Mouse (Mus musculus) left cerebral cortex, postnatal 14 days (tissue): ENCODE measurements around the gene Bcas1. TPM values are rescaled to one million over a fixed set of nuclear protein-coding genes. Genes with fewer than 3 reads are reported as not detected.
A peak's percentile ranks its signal among the peaks of the same experiment; 100 is the strongest.

ENCODE experiments used
- DNase-seq, 2 experiments: peaks; one replicate each; pipeline ENCODE4 v3.0.0; 2021 to 2022; ENCODE audit warnings: low spot score in 2 of 2, mixed read lengths in 1 of 2
- intact Hi-C: fragments of 180-260 bp; cut with DNase I; formaldehyde crosslinking; loops from one replicate; pipeline ENCODE4 v1.15.1; 2025
- total RNA-seq, 2 experiments: library from RNA; stranded (reverse); gene quantifications; 2 replicates each; pipeline ENCODE4 v1.2.3; 2021

Bcas1 gene
- total RNA-seq, 2 experiments from 2014 or later: 53.7 to 70.4 TPM

DNA sequence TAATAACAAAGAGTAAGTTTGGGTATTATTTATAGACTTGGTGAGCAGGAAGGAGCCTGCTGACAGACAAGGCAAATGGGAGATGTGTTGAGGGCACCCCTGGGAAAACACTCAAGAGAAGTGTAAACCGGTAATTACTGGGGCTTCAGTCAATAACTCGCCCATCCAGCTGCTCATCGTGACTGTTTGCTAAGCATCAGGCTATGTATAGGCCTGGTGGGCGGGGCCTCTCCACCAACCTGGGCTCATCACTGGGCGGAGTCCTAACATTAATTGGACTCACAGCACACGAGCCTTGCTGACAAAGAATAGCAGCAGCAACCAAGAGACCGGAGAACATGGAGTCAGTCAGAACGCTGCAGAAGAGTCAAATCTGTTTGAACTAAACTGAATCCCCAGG is 1.3 kb upstream of the Bcas1 start:
- no peak for DNase-seq
- intact Hi-C loops: no loop called here

DNA sequence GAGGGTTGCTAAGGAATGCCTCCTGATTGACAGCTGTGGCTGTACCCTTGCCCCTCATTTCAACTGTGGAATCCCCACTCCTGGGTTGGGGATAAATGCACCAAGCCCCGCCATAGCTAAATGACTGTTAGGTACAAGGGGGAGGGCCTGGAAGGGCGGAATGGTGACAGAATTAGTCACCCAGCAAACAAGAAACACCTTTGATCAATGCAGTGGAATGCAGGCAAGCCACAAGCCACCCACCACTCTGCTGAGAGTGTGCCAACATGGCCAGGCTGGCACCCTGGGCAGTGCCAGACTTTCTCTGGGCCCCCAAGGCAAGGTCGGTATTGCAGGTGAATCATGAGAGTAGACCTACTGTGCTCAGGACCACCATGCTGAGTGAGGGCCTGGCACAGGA is 3.5 kb downstream of the Bcas1 start:
- intact Hi-C loops: no loop called here
- no peak for DNase-seq

DNA sequence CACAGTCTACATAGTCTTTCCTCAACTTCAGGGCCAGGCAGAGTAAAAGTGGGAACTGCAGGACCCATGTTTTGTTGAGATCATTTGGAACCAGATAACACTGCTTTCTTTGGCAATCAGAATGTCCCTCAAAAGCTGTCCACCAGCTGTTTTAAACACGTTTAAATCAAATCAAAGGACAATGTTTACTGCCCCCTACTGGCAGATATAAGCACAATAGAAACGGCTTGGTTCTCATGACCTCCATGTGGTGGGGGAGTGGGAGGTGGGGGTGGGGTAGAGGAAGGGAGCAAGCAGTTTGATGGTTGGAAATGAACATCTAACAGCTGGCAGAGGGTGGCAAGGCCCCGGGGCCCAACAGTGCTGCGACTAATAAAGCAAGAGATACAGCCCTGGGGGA is 5.7 kb downstream of the Bcas1 start:
- no peak for DNase-seq
- intact Hi-C loops: no loop called here

DNA sequence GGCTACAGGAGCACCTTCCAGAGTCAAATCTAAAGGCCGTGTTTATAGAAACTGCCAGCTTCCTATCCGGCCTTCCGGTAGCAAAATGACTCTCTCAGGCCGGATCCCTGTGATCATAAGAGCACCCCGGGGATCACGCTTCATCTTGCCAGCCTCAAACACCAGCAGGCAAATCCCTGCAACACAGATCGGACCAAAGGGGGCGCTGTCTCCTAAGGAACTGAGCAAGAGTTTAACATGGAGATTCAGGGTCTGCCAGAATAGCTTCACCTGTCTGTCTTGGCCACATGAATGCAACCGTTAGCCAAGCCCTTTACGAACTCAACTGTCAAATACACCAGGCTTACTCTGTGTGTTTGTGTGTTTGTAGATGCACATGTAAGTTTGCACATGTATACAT is 8.9 kb downstream of the Bcas1 start:
- intact Hi-C loops: no loop called here
- DNase-seq: peak; percentile 42 to 55

DNA sequence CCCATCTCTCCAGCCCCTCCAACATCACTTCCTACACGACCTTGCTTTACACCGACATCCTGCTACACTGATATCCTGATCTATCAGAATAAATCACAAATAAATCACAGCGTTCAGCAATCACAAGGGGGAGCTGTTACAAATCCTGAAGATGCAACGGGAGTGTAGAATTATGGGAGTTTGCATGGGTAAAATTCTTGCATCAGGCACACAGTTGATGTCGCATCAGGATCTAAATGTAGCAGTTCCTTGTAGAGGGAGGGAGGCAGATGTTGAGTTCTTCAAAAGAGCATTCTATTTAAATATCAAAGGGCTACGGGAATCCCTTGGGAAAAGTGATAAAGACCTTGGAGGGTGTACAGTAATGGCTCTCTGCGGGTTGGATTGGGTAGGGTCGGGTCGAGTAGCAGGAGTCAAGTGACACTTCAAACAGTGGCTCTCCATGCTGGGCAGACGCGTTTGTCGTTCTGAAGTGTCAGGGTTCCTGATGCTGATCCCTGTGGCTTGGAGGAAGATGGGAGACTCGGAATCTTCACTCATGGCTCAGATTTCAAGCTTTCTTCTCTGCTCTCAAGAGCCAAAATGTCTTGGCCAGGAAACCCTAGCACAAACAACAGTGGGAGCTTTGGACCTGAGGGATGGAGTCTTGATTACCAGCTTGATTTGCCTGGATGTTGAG is 16.0 kb downstream of the Bcas1 start:
- DNase-seq: no peak
- intact Hi-C loops: no loop called here

DNA sequence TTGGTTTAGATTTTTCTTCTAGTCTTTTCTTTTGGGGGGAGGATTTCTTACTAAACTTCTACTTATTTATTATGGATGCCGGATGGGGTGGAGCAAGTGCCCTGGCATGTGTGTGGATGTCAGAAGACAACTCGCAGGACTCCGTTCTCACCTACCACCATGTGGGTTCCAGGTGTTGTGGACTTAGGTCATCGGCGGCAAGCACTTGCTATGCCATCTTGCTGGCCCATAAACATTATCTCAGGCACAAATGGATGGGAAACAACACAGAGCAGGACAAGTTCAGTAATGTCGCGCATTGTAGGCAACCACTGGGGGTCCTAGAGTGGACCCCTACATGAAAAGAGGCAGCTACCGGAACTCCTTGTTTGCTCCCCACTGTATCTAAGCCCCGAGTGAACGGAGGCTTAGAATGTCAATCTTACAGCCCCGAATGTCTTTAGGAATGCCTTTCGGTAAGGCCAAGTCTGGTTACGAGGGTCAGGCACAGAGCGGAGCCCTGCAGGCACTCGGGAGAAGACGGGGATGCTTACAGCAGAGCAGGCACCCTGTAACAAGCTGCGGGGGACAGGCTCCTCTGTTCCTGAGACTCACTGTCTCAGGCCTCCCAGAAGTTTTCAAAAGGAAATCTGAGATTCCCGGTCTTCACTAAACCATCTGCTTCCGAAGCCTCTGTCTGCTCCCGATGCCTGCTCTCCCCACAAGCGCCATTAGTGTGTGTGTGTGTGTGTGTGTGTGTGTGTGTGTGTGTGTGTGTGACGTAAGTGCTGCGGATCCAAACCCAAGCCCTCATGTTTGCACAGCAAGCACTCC is 16.8 kb downstream of the Bcas1 start:
- no peak for DNase-seq
- intact Hi-C loops: no loop called here

DNA sequence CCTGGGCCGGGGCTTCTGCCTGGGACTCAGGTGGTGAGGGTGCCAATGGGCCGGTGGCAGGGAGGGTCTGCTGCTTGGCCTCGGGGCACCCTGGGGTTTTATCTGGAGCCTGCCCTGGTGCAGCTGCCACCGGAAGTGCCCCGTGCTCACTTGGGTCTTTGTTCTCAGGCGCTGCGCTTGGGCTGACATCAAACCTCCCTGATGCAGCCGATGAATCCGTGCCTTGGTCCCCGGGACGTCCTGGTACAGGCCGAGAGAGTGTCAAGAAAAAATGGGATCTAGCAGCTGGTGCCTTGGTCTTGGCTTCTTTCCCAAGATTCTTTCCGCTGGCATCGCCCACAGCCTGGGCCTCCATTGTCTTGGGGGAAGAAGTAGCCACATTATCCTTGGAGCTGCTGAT is 21.2 kb downstream of the Bcas1 start:
- intact Hi-C loops: no loop called here
- peak; percentile 28 to 36 for DNase-seq

DNA sequence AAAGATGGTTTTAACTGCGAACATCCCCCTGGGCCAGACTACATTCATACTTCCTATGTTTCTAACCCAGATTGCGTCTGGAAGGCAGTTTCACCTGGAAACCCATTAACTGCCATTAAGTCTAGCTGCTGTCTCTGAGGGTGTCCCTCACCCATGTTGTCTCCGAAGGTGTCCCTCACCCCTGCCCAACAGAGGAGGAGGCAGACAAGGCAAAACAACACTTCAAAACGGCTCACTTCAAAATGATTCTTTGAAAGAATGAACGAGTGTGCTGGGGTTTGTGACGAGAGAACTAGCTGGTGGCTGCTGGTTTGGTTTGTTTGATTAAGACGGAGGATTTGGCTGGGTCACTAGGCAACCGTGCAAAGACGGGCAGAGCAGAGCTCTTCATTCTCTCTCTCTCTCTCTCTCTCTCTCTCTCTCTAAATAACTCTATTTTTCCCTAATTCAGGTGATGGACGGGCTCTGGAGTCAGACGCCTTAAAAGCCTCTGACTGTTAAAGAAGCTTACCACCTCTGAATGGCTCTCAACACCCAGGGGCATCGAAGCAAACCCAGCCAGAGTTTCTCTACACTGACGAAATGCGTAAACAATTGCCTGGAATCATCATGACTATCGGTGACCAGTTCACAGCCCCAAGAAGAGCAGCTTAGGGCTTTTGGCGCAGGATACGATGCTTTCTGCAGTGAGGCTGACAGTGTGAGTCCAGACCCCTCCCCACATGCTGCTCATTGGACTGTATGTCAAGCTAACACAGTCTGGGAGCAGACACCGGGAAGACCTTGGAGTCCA is 22.7 kb downstream of the Bcas1 start:
- intact Hi-C loops: loop anchor here (5.0 kb wide), 1 partner anchor 288 kb away; no protein-coding TSS in a partner anchor
- no peak for DNase-seq

DNA sequence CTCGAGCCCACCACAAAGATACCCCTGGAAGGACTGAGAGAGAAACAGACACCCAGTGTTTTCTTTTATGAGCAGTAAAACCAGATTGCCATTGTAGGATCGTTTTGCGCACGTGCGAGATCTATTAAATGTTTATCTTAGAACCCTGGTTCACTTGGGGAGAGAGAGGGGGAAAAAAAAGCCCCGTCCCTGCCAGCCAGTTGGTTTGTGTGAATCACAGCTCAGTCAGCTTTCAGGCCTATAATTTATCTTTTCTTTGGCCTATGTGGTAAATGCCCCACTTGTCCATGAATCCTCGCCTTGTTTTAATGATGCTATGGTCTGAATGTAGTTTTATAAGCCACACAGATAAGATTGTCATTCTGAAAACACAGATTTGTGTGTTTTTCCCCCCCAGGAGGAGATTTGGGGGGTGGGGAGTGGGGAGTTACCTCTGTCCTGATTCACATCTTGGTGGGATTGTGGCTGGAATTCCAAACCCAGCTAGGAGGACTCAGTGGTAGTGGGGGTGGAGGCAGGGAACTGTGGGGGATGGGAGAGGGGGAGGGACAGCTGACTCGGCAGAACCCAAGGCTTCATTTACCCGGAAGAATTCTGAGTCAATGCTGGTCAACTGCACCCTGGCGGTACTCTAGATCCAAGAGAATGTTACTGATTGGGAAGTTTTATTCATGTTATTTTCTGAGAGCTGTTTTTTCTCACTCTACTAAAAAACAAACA is 23.8 kb downstream of the Bcas1 start:
- intact Hi-C loops: loop anchor here (5.0 kb wide), 1 partner anchor 287 kb away; no protein-coding TSS in a partner anchor

DNA sequence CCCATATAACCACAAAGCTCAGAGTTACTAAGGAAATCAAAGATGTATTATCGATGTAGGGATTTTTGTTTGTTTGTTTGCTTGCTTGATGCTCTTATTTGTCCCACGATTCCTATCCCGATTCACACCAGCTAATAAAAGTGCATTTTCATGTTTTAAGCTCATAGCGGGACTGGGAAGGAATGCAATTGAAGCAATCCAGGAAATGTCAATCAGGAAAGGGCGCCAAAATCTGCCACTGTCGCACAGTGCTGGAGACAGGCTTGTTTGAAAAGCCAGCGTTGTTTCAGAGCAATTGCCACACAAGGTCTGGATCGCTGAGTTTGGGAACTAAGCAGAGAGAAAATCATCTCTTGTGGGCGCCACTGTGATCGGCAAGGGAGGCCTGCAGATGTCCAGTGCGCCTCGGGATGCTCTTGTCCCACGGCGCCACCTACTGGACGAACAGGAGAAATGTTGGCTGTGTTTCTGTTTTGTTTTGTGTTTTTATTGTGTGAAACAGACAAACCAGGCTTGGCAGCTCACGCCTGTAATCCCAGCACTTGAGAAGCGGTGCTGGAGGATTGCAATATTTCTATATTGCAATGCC is 26.3 kb downstream of the Bcas1 start:
- DNase-seq: peak; percentile 74 to 76
- intact Hi-C loops: loop anchor here (2.0 to 5.0 kb wide), 2 partner anchors 47 to 284 kb away; no protein-coding TSS in a partner anchor

More for the DNA sequence above, 23.8 kb downstream of the Bcas1 start:
- no peak for DNase-seq

DNA sequence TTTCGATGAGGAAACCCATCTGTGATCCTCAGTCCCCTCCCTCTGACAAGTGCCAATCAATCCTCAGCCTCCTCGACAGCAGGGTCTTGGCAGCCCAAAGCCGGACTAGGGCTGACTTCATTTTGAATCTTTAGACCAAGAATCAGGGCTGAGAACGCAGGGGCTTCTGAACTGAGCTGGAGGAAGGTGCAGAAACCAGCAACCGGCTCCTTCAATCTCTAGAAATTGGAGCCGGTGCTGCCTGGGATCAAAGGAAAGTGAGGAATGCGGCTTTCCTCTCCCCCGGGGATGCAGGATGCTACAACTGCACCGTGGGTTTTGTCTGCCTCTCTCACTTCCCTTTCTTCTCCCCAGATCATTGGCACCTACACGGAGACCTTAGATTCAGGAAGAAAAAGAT is 27.0 kb downstream of the Bcas1 start:
- intact Hi-C loops: loop anchor here (2.0 to 5.0 kb wide), 2 partner anchors 46 to 283 kb away; no protein-coding TSS in a partner anchor

DNA sequence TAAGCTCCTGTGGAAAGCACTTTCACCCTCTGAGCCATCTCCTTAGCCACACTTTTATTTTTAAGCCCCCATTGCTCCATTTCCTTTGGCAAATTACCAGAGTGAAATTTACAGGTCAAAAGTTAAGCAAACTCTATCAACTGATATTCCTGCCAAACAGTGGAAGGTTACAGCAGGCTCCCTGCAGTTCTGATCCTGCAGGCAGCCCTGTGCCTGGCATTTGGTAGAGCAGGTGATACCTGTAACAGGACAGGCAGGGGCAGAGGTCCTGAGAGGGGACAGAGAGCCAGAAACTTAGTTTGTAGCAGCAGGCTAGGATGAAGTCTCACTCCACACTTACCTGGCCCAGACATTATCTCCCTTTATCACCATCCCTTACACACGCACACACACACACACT is 35.7 kb downstream of the Bcas1 start:
- intact Hi-C loops: no loop called here
- DNase-seq: no peak

More for the DNA sequence above, 27.0 kb downstream of the Bcas1 start:
- DNase-seq: no peak

DNA sequence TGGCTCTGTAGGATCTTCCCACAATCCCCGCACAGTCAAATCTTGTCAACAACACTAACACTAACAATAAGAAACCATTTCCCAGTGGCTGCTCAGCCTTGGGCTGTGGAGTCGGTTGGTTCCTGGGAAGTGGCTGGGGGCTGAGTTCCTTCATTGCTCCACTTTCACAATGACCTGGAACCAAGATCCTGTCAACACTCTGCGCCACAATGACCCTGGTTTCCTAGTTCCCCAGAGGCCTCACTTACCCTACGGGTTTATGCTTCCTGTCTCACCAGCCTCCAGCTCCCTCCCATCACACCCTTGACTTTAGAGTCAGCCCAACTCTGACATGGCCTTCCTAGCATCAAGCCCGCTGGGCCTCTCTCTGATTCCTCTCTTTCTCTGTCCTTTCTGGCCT is 39.3 kb downstream of the Bcas1 start:
- intact Hi-C loops: no loop called here
- no peak for DNase-seq

DNA sequence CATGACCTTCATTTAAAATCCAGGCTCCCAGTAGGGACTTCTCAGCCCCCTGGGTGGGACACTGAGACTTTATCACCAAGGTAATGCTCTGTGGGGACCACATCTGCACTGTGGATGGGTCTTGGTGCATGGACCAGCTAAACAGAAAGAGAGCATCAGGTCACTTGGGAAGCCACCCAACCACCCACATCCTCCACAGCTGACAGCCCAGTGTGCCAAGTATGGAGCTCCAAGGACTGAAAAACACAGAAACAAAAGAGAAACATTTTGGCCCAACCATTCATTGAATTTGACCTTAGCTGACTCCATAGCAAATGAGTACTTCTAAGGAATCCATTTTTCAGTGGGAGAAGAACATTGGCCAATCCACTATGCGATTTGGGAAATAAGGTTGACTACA is 42.1 kb downstream of the Bcas1 start:
- no peak for DNase-seq
- intact Hi-C loops: no loop called here

DNA sequence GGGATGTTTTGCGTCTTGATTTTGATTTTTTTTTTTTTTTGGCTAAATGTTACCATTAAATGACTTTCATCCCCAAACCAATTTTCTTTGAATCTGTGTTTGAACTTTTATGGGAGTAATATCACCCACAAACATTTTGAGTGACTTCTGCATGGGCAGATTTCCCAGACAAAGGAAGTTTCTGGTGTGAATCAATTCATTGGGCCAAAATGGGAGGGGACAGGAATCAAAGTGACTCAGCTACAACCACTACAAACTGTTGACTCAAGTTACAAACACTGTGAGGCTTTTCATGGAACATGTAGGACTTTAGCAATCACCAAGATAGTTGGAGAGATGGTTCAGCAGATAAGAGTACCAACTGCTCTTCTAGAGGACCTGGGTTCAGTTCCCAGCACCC is 42.9 kb downstream of the Bcas1 start:
- DNase-seq: no peak
- intact Hi-C loops: no loop called here

DNA sequence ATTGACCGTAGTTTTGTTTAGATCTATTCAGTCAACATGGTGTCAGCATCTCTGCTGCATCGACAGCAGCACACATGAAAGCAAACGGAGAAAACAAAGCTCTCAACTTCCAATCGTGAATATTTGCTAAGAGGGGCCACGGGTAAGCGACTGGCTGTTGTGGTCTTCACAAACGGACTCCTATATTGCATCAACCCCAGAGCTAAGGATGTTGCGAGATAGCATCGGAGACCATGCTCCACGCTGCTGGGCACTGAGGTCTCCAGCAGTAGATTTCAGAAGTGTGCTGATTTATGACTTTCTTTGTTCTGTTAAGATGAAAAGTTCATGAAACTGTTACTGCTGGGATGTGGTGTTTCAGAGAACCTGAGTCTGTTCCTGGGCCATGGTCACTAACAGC is 54.3 kb downstream of the Bcas1 start:
- intact Hi-C loops: no loop called here
- DNase-seq: no peak

DNA sequence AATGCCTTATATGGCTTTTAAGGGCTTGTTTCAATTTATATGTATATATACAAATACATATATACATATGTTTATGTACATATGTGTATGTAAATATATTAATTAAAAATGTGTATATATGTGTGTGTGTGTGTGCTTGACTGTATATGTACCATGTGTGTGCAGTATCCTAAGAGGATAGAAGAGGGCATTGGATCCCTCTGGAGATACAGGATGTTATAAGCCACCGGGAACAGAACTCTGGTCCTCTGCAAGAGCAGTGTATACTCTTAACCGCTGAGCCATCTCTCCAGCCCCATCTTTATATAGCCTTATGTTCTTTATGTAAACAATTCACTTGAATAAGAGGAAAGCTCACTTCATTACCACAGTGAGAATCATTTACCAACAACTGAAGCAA is 62.0 kb downstream of the Bcas1 start:
- intact Hi-C loops: no loop called here
- no peak for DNase-seq

DNA sequence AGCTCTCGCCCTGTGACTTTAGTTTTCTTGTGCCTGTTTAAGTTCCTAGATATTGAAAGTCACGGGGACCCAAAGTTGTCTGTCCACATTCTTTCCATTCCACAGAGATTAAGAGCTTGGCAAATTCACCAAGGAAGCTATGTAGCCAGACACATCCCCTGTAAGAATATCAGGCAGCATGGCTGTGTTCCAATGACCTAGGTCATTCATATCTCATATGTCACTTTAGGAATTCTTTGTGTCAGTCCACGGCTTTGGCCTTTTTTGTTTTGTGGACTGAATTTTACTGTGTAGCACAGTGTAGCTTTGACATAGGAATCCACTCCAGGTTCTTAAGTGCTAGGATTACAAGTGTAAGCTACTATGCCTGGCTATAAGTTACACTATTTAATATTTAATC is 62.4 kb downstream of the Bcas1 start:
- intact Hi-C loops: no loop called here
- no peak for DNase-seq
